In the genomic region with DNA sequence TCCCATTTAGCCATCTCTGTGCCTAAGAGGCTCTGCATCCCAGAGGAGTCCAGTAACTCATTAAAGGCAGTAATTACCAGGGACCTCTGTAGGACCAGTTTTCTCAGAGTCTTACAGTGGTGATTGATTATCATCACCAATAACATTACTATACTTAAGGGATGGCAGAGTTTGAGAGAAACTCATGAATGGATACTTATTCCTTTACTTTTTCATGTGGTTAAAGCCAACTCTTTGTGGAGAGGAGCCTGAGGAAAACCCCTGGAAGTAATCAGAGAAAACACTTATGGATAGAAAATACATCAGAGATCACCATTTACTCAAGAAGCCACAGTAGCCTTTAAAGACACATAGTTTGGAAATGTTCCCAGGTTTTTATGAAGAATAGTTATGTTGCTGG, we compare ENCODE assay signal across 27 mouse cellular contexts. TPM values are rescaled to one million over a fixed set of nuclear protein-coding genes. Genes with fewer than 3 reads are reported as not detected.
"Had no signal": no experiment of that assay in that cellular context is flagged by ENCODE, and none has a peak within 500 bp of the region (broad histone marks: within the 10 kb centered on the region; RNA-seq: fewer than 3 reads in every experiment).

A gene (minus strand): TSS at position 101 of the 400 bp plus-strand sequence.

- DNase-seq: heart, postnatal 10 days; heart, postnatal 14 days; heart, postnatal 4 days; kidney, adult 11 months; kidney, adult 18-20 months; kidney, adult 2 months; kidney, adult 8-10 months; kidney, adult 9 months; kidney, postnatal 10 days; kidney, postnatal 14 days; kidney, postnatal 25 days; kidney, postnatal 36 days; kidney, postnatal 4 days; layer of hippocampus, adult 9-11 months; layer of hippocampus, postnatal 36 days had no signal

RNA-seq across cellular contexts. Expression of the gene that starts here (rescaled TPM):
- total RNA-seq: heart, postnatal 10 days; heart, postnatal 14 days; heart, postnatal 25 days; heart, postnatal 4 days; hematopoietic stem cell, adult 5-6 weeks; hindbrain, postnatal 0 days; layer of hippocampus, adult 18-20 months; layer of hippocampus, adult 2 months; layer of hippocampus, adult 8-10 months; layer of hippocampus, postnatal 10 days; layer of hippocampus, postnatal 14 days; layer of hippocampus, postnatal 25 days; layer of hippocampus, postnatal 36 days; left cerebral cortex, adult 18-20 months; left cerebral cortex, adult 2 months; left cerebral cortex, adult 8-10 months had no signal
